In the genomic region with DNA sequence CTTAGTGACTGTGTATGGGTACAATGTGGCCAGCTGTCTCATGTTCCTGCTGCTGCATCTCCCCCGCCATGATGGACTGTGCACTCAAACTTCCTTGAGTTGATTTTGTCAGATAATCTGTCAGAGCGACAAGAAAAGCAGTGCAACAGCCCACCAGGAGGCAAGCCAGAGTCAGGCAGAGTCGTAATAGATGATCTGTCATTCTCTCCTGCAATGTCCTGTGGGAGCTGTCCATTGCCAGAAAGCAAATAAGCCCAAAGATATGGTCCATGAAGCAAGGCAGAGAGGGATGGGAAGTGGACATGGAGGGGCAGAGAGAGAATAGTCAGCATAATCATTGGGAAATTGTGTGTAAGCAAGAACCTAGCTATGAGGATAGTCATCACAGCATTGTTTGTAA, we compare ENCODE assay signal across 21 mouse cellular contexts.
DNase-seq lines count a peak whose midpoint lies in the region; ATAC-seq and TF ChIP-seq lines count a peak whose summit lies in the region.
"Had no signal": no experiment of that assay in that cellular context is flagged by ENCODE, and none has a peak within 500 bp of the region (broad histone marks: within the 10 kb centered on the region; RNA-seq: fewer than 3 reads in every experiment).

No protein-coding gene starts in this region.

- TF ChIP-seq CTCF in cerebellum, adult 2 months (IDR thresholded peaks at IDR 0.05; ENCODE audit: borderline replicate concordance, insufficient read depth, low read depth, low read length) = no peak

- H3K27ac ChIP-seq in kidney, embryonic 15.5 days = no peak overlapping the region
- no peak overlapping the region for H3K27ac ChIP-seq in cerebellum, adult 2 months (ENCODE audit: insufficient read depth, low read length)
- H3K27ac ChIP-seq: embryonic facial prominence, embryonic 12.5 days; forebrain, embryonic 13.5 days; hindbrain, embryonic 13.5 days; neural tube, embryonic 12.5 days had no signal

- peak; percentile 80 for ATAC-seq in kidney, embryonic 15.5 days (replicated peaks; ENCODE audit: low FRiP score)
- ATAC-seq: forebrain, embryonic 13.5 days; liver, postnatal 0 days had no signal

- no peak for TF ChIP-seq POLR2A in cerebellum, adult 2 months (IDR thresholded peaks at IDR 0.05; ENCODE audit: borderline replicate concordance, insufficient read depth, low read length)

- H3K9me3 ChIP-seq in kidney, embryonic 15.5 days (replicated peaks) = no peaks in the 10 kb centered on the region
- H3K9me3 ChIP-seq: embryonic facial prominence, embryonic 12.5 days; forebrain, embryonic 13.5 days; heart, embryonic 12.5 days; hindbrain, embryonic 13.5 days; neural tube, embryonic 12.5 days had no signal

- H3K27me3 ChIP-seq in kidney, embryonic 15.5 days = peaks cover 32% of the 10 kb centered on the region
- no peaks in the 10 kb centered on the region for H3K27me3 ChIP-seq in cerebellum, adult 2 months (ENCODE audit: control insufficient read depth, insufficient read depth, low read length)
- H3K27me3 ChIP-seq: heart, embryonic 12.5 days; neural tube, embryonic 12.5 days had no signal

- DNase-seq in kidney, adult 11 months = no peak
- DNase-seq in lung, postnatal 10 days = peak; percentile 2
- DNase-seq in lung, postnatal 36 days = no peak
- DNase-seq in cerebellum, adult 2 months = peak; percentile 5 to 20
- peak; percentile 12 for DNase-seq in mesoderm, embryonic 11.5 days (ENCODE audit: low read depth, low spot score)
- DNase-seq in ovary, postnatal 14 days (ENCODE audit: low spot score) = no peak
- DNase-seq: adrenal gland, postnatal 14 days; heart, postnatal 14 days; kidney, adult 9 months; layer of hippocampus, postnatal 36 days; liver; liver, postnatal 0 days; spleen, adult 18-20 months; thymus, postnatal 25 days had no signal

- H3K4me2 ChIP-seq in kidney, embryonic 15.5 days = no peak overlapping the region
- H3K4me2 ChIP-seq: embryonic facial prominence, embryonic 12.5 days; forebrain, embryonic 13.5 days; heart, embryonic 12.5 days; hindbrain, embryonic 13.5 days; neural tube, embryonic 12.5 days had no signal

- 47% methylated on average over 3 of the region's 3 CpGs for WGBS in kidney, embryonic 15.5 days
- WGBS in cerebellum, adult 2 months = 45% methylated on average over 3 of the region's 3 CpGs

- H3K4me3 ChIP-seq in kidney, embryonic 15.5 days (replicated peaks) = no peak overlapping the region
- no peak overlapping the region for H3K4me3 ChIP-seq in cerebellum, adult 2 months (replicated peaks; ENCODE audit: insufficient read depth, low read depth, low read length)
- H3K4me3 ChIP-seq: embryonic facial prominence, embryonic 12.5 days; erythroblast, embryonic 14.5 days; forebrain, embryonic 13.5 days; heart, embryonic 12.5 days; hindbrain, embryonic 13.5 days; neural tube, embryonic 12.5 days had no signal

- H3K9ac ChIP-seq in kidney, embryonic 15.5 days = no peak overlapping the region
- H3K9ac ChIP-seq: embryonic facial prominence, embryonic 12.5 days; forebrain, embryonic 13.5 days; heart, embryonic 12.5 days; hindbrain, embryonic 13.5 days; liver, postnatal 0 days; neural tube, embryonic 12.5 days had no signal

- H3K36me3 ChIP-seq in kidney, embryonic 15.5 days = no peaks in the 10 kb centered on the region
- H3K36me3 ChIP-seq: embryonic facial prominence, embryonic 12.5 days; heart, embryonic 12.5 days; hindbrain, embryonic 13.5 days; neural tube, embryonic 12.5 days had no signal

- no peaks in the 10 kb centered on the region for H3K4me1 ChIP-seq in kidney, embryonic 15.5 days
- H3K4me1 ChIP-seq in cerebellum, adult 2 months (ENCODE audit: control insufficient read depth, insufficient read depth, low read length) = 0 out of 2 replicates have a peak, but pooled peaks cover 3% of the 10 kb centered on the region
- H3K4me1 ChIP-seq: embryonic facial prominence, embryonic 12.5 days; forebrain, embryonic 13.5 days; heart, embryonic 12.5 days; hindbrain, embryonic 13.5 days; neural tube, embryonic 12.5 days had no signal

Comparison
In these comparisons a context has a peak if more than half of its experiments do, and no peak if none do; other contexts are left out.
1. DNase-seq: peak in lung, postnatal 10 days (single experiment), cerebellum, adult 2 months (2 of 2) and mesoderm, embryonic 11.5 days (single experiment); none in kidney, adult 11 months (single experiment), lung, postnatal 36 days (single experiment) and ovary, postnatal 14 days (single experiment).